Mouse (Mus musculus): ENCODE results near the gene Rtf2.

DNA sequence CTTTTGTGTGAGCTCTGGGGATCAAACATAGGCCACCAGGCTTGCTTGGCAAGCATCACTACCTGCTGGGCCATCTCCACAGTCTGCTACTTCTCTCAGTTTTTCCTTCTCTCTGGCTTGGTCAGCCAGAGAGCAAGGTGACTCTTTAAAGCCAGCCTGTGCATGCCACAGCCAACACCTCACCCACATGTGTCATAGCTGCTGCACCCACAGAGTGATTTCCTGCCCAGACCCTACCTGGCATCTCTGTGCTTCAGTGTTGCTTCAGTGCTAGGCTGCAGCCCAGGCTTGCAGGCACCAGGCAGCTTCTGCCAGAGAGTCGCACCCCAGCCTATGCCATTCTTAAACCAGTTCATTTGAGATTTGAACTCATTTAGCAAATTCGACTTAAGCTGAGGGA is 32.9 kb upstream of the Rtf2 start:
- TF ChIP-seq POLR2A (IDR thresholded peaks at IDR 0.05; ENCODE audit: insufficient read length, low read depth) = no peak
- TF ChIP-seq MYOD1 (IDR thresholded peaks at IDR 0.05; ENCODE audit: control insufficient read depth in 1 of 3, insufficient read length in 2 of 3, low read depth in 2 of 3) = no peak
- TF ChIP-seq TCF12 (IDR thresholded peaks at IDR 0.05; ENCODE audit: insufficient read depth, poor library complexity, severe bottlenecking) = no peak
- no peak for TF ChIP-seq MAX (IDR thresholded peaks at IDR 0.05; ENCODE audit: low read depth)
- no peak for TF ChIP-seq REST (IDR thresholded peaks at IDR 0.05; ENCODE audit: insufficient read depth, insufficient read length)
- TF ChIP-seq MYOG (IDR thresholded peaks at IDR 0.05; ENCODE audit: control insufficient read depth in 1 of 3, insufficient read depth in 1 of 3, insufficient read length in 2 of 3, low read depth in 2 of 3) = no peak

Data from myocyte (in vitro differentiated cells).